In the genomic region with DNA sequence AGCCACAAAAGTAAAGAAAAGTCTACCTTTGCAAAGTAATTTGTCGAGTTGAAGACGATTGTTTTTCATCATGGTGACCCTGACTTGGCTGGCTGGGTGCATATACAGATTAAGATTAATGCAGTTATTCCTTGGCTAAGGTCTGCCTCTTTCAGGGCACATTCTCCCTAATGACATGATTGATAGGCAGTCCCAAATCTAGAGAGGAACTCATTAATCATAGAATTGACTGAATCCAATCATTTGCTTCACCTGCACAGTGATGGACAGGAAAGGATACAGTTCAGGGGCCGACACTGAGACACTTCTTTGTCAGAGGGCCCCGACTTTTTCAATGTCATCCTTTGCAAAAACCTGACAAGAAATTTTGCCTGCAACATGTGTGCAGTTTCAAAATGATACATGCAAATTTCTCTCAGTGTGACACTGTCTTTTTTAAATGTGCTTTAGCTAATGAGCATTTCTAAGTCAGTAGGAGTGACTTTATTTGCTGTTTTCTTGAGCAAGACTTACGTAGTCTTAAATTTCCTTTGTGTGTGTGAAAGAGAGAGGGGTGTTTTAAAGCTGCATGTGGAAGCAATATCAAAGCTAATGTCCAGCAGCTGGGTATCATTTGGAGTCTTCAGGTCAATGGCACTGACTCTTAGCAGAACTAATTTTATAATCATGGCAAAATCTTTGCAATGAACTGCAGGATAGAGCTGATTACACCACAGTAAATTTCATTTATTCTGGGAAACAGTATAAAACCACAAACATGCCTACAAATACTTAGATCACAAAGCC, we compare ENCODE assay signal across 25 mouse cellular contexts.
A peak's percentile ranks its signal among the peaks of the same experiment; 100 is the strongest.
DNase-seq lines count a peak whose midpoint lies in the region; ATAC-seq and TF ChIP-seq lines count a peak whose summit lies in the region.
"Had no signal": no experiment of that assay in that cellular context is flagged by ENCODE, and none has a peak within 500 bp of the region (broad histone marks: within the 10 kb centered on the region; RNA-seq: fewer than 3 reads in every experiment).

No protein-coding gene starts in this region.

- no peak overlapping the region for H3K4me2 ChIP-seq in hindbrain, embryonic 12.5 days (replicated peaks)
- H3K4me2 ChIP-seq in hindbrain, postnatal 0 days (ENCODE audit: low read depth, low read length) = no peak overlapping the region
- H3K4me2 ChIP-seq in hindbrain, embryonic 14.5 days (replicated peaks) = no peak overlapping the region
- H3K4me2 ChIP-seq in kidney, embryonic 16.5 days (replicated peaks; ENCODE audit: low read depth, low read length) = no peak overlapping the region
- H3K4me2 ChIP-seq: embryonic facial prominence, embryonic 13.5 days; limb, embryonic 15.5 days; lung, embryonic 14.5 days had no signal

- DNase-seq in hindbrain, postnatal 0 days (ENCODE audit: low spot score) = no peak
- DNase-seq in embryonic facial prominence, embryonic 10.5 days (ENCODE audit: low spot score) = peak; percentile 38
- DNase-seq in hindbrain, embryonic 14.5 days (ENCODE audit: low spot score) = no peak
- DNase-seq in kidney, adult 2 months = no peak
- DNase-seq in heart, adult 9 months (ENCODE audit: low spot score in 2 of 2) = no peak
- DNase-seq: adrenal gland, postnatal 25 days; cerebellum, adult 8-10 months; cerebellum, postnatal 36 days; kidney, adult 11 months; layer of hippocampus, adult 9-11 months; lung, embryonic 14.5 days; lung, postnatal 36 days; thymus, adult 2 months had no signal

- no peaks in the 10 kb centered on the region for H3K9me3 ChIP-seq in hindbrain, embryonic 12.5 days (replicated peaks)
- no peaks in the 10 kb centered on the region for H3K9me3 ChIP-seq in hindbrain, postnatal 0 days (ENCODE audit: low read length)
- no peaks in the 10 kb centered on the region for H3K9me3 ChIP-seq in embryonic facial prominence, embryonic 10.5 days
- no peaks in the 10 kb centered on the region for H3K9me3 ChIP-seq in hindbrain, embryonic 14.5 days (ENCODE audit: control insufficient read depth, low read length)
- H3K9me3 ChIP-seq in kidney, embryonic 16.5 days (ENCODE audit: low read length) = no peaks in the 10 kb centered on the region
- H3K9me3 ChIP-seq: embryonic facial prominence, embryonic 13.5 days; heart, embryonic 10.5 days; limb, embryonic 15.5 days; megakaryocyte, embryonic 14.5 days had no signal

- no peak overlapping the region for H3K4me3 ChIP-seq in hindbrain, embryonic 12.5 days
- no peak overlapping the region for H3K4me3 ChIP-seq in hindbrain, postnatal 0 days (ENCODE audit: low read length)
- H3K4me3 ChIP-seq in embryonic facial prominence, embryonic 10.5 days = no peak overlapping the region
- H3K4me3 ChIP-seq in hindbrain, embryonic 14.5 days (replicated peaks; ENCODE audit: low read length) = no peak overlapping the region
- no peak overlapping the region for H3K4me3 ChIP-seq in kidney, adult 2 months (ENCODE audit: insufficient read depth, low read depth, low read length)
- H3K4me3 ChIP-seq in kidney, embryonic 16.5 days (ENCODE audit: low read length) = no peak overlapping the region
- H3K4me3 ChIP-seq: embryonic facial prominence, embryonic 13.5 days; heart, embryonic 10.5 days; left cerebral cortex, adult 2 months; limb, embryonic 15.5 days; megakaryocyte, embryonic 14.5 days had no signal

- no peak overlapping the region for H3K27ac ChIP-seq in hindbrain, embryonic 12.5 days
- H3K27ac ChIP-seq in hindbrain, postnatal 0 days = no peak overlapping the region
- peak overlapping the region; percentile 74 for H3K27ac ChIP-seq in embryonic facial prominence, embryonic 10.5 days (replicated peaks)
- H3K27ac ChIP-seq in hindbrain, embryonic 14.5 days = no peak overlapping the region
- no peak overlapping the region for H3K27ac ChIP-seq in kidney, adult 2 months (ENCODE audit: insufficient read depth, low read depth, low read length)
- H3K27ac ChIP-seq in kidney, embryonic 16.5 days (ENCODE audit: low read length) = no peak overlapping the region
- H3K27ac ChIP-seq: embryonic facial prominence, embryonic 13.5 days; heart, embryonic 10.5 days; kidney, postnatal 0 days; left cerebral cortex, adult 2 months; limb, embryonic 15.5 days; liver, embryonic 14.5 days; stomach, postnatal 0 days had no signal

- no peaks in the 10 kb centered on the region for H3K27me3 ChIP-seq in hindbrain, embryonic 12.5 days
- no peaks in the 10 kb centered on the region for H3K27me3 ChIP-seq in hindbrain, postnatal 0 days (ENCODE audit: insufficient read depth, low read length)
- no peaks in the 10 kb centered on the region for H3K27me3 ChIP-seq in embryonic facial prominence, embryonic 10.5 days (replicated peaks; ENCODE audit: low read depth, poor library complexity, severe bottlenecking)
- no peaks in the 10 kb centered on the region for H3K27me3 ChIP-seq in hindbrain, embryonic 14.5 days (ENCODE audit: control insufficient read depth, insufficient read depth, low read length)
- H3K27me3 ChIP-seq in kidney, adult 2 months (replicated peaks; ENCODE audit: control insufficient read depth, insufficient read depth, low read length) = no peaks in the 10 kb centered on the region
- no peaks in the 10 kb centered on the region for H3K27me3 ChIP-seq in kidney, embryonic 16.5 days (ENCODE audit: insufficient read depth, low read length)
- H3K27me3 ChIP-seq: limb, embryonic 15.5 days; megakaryocyte, embryonic 14.5 days had no signal

- peak; percentile 66; the same call in 1 of the 2 replicates for ATAC-seq in hindbrain, embryonic 12.5 days (ENCODE audit: low FRiP score)
- ATAC-seq in hindbrain, postnatal 0 days = no peak
- peak; percentile 40; the same call in 1 of the 2 replicates for ATAC-seq in hindbrain, embryonic 14.5 days (ENCODE audit: low FRiP score)
- no peak for ATAC-seq in kidney, embryonic 16.5 days (ENCODE audit: low FRiP score, low TSS enrichment)
- ATAC-seq: CD4-positive, CD25-positive, alpha-beta regulatory T cell, adult 4 months; forebrain, embryonic 16.5 days had no signal

- H3K9ac ChIP-seq in hindbrain, embryonic 12.5 days = no peak overlapping the region
- no peak overlapping the region for H3K9ac ChIP-seq in hindbrain, postnatal 0 days (replicated peaks; ENCODE audit: low read length)
- no peak overlapping the region for H3K9ac ChIP-seq in hindbrain, embryonic 14.5 days
- no peak overlapping the region for H3K9ac ChIP-seq in kidney, embryonic 16.5 days (replicated peaks; ENCODE audit: low read length)
- H3K9ac ChIP-seq: embryonic facial prominence, embryonic 13.5 days; limb, embryonic 15.5 days; liver, embryonic 14.5 days; lung, embryonic 14.5 days had no signal

- TF ChIP-seq CTCF in hindbrain, postnatal 0 days (IDR thresholded peaks at IDR 0.05; ENCODE audit: low read depth) = no peak
- TF ChIP-seq CTCF in kidney, adult 2 months (conservative IDR thresholded peaks at IDR 0.05; ENCODE audit: insufficient read depth, insufficient read length, low read depth, low read length) = no peak

- no peaks in the 10 kb centered on the region for H3K36me3 ChIP-seq in hindbrain, embryonic 12.5 days
- H3K36me3 ChIP-seq in hindbrain, postnatal 0 days (ENCODE audit: insufficient read depth, low read length) = no peaks in the 10 kb centered on the region
- no peaks in the 10 kb centered on the region for H3K36me3 ChIP-seq in embryonic facial prominence, embryonic 10.5 days (replicated peaks)
- no peaks in the 10 kb centered on the region for H3K36me3 ChIP-seq in hindbrain, embryonic 14.5 days (replicated peaks; ENCODE audit: control insufficient read depth, insufficient read depth)
- H3K36me3 ChIP-seq in kidney, adult 2 months (ENCODE audit: control insufficient read depth, insufficient read depth, low read length) = no peaks in the 10 kb centered on the region
- H3K36me3 ChIP-seq in kidney, embryonic 16.5 days (ENCODE audit: insufficient read depth, low read length) = no peaks in the 10 kb centered on the region
- H3K36me3 ChIP-seq: embryonic facial prominence, embryonic 13.5 days; heart, embryonic 10.5 days; limb, embryonic 15.5 days had no signal

- WGBS in hindbrain, embryonic 12.5 days = 45% methylated on average over 5 of the region's 5 CpGs
- 67% methylated on average over 5 of the region's 5 CpGs for WGBS in hindbrain, postnatal 0 days
- WGBS in embryonic facial prominence, embryonic 10.5 days = 43% methylated on average over 5 of the region's 5 CpGs
- WGBS in hindbrain, embryonic 14.5 days = 58% methylated on average over 5 of the region's 5 CpGs
- WGBS in kidney, adult 2 months = 62% methylated on average over 5 of the region's 5 CpGs
- 59% methylated on average over 5 of the region's 5 CpGs for WGBS in kidney, embryonic 16.5 days

- TF ChIP-seq POLR2A in kidney, adult 2 months (IDR thresholded peaks at IDR 0.05; ENCODE audit: low read depth, low read length) = no peak

- H3K4me1 ChIP-seq in hindbrain, embryonic 12.5 days = no peaks in the 10 kb centered on the region
- no peaks in the 10 kb centered on the region for H3K4me1 ChIP-seq in hindbrain, postnatal 0 days (ENCODE audit: insufficient read depth, low read length)
- H3K4me1 ChIP-seq in embryonic facial prominence, embryonic 10.5 days = peaks cover 37% of the 10 kb centered on the region
- no peaks in the 10 kb centered on the region for H3K4me1 ChIP-seq in hindbrain, embryonic 14.5 days (replicated peaks; ENCODE audit: control insufficient read depth, insufficient read depth, low read length)
- no peaks in the 10 kb centered on the region for H3K4me1 ChIP-seq in kidney, adult 2 months (ENCODE audit: control insufficient read depth, insufficient read depth, low read length)
- no peaks in the 10 kb centered on the region for H3K4me1 ChIP-seq in kidney, embryonic 16.5 days (ENCODE audit: insufficient read depth, low read length)
- H3K4me1 ChIP-seq: heart, embryonic 10.5 days; limb, embryonic 15.5 days; megakaryocyte, embryonic 14.5 days had no signal

Comparison
In these comparisons a context has a peak if more than half of its experiments do, and no peak if none do; other contexts are left out.
1. ATAC-seq: peak in hindbrain, embryonic 12.5 days (single experiment) and hindbrain, embryonic 14.5 days (single experiment); none in hindbrain, postnatal 0 days (single experiment) and kidney, embryonic 16.5 days (single experiment).